13 mouse cellular contexts compared by ENCODE assay signal in genomic region chr9:107504662-107505537, GRCm38 (mm10). TPM values are rescaled to one million over a fixed set of nuclear protein-coding genes. Genes with fewer than 3 reads are reported as not detected.
A peak's percentile ranks its signal among the peaks of the same experiment; 100 is the strongest.
DNase-seq lines count a peak whose midpoint lies in the region; ATAC-seq and TF ChIP-seq lines count a peak whose summit lies in the region.
"Had no signal": no experiment of that assay in that cellular context is flagged by ENCODE, and none has a peak within 500 bp of the region (broad histone marks: within the 10 kb centered on the region; RNA-seq: fewer than 3 reads in every experiment).

No protein-coding gene starts in this region.

- H3K4me2 ChIP-seq in forebrain, postnatal 0 days (ENCODE audit: low read depth): no peak overlapping the region
- no peak overlapping the region for H3K4me2 ChIP-seq in neural tube, embryonic 15.5 days
- H3K4me2 ChIP-seq: limb, embryonic 12.5 days; stomach, embryonic 15.5 days had no signal

- H3K27me3 ChIP-seq in forebrain, postnatal 0 days (ENCODE audit: insufficient read depth, low read length): no peaks in the 10 kb centered on the region
- H3K27me3 ChIP-seq in neural tube, embryonic 15.5 days (replicated peaks): no peaks in the 10 kb centered on the region
- peaks cover 9% of the 10 kb centered on the region; the same call in 1 of the 2 replicates for H3K27me3 ChIP-seq in heart, embryonic 10.5 days (ENCODE audit: insufficient read depth, poor library complexity, severe bottlenecking)
- H3K27me3 ChIP-seq: stomach, embryonic 15.5 days had no signal

- H3K36me3 ChIP-seq in forebrain, postnatal 0 days (ENCODE audit: insufficient read depth): no peaks in the 10 kb centered on the region
- H3K36me3 ChIP-seq in neural tube, embryonic 15.5 days: no peaks in the 10 kb centered on the region
- H3K36me3 ChIP-seq in heart, embryonic 10.5 days: peaks cover 5% of the 10 kb centered on the region; the same call in 1 of the 2 replicates
- H3K36me3 ChIP-seq: limb, embryonic 12.5 days; stomach, embryonic 15.5 days had no signal

- H3K9ac ChIP-seq in forebrain, postnatal 0 days: no peak overlapping the region
- no peak overlapping the region; the same call in 1 of the 2 replicates for H3K9ac ChIP-seq in neural tube, embryonic 15.5 days (replicated peaks)
- H3K9ac ChIP-seq: limb, embryonic 12.5 days; stomach, embryonic 15.5 days had no signal

- no peak for TF ChIP-seq CTCF in forebrain, postnatal 0 days (IDR thresholded peaks at IDR 0.05; ENCODE audit: low read depth)

- peak; percentile 59 for DNase-seq in cerebellum, adult 9-10 months
- DNase-seq in cerebellum, adult 8-10 months: no peak
- peak; percentile 62 for DNase-seq in testis, postnatal 10 days (ENCODE audit: low spot score)
- no peak for DNase-seq in testis, postnatal 14 days (ENCODE audit: low spot score)
- no peak for DNase-seq in forebrain, postnatal 0 days
- no peak for DNase-seq in ovary, postnatal 14 days (ENCODE audit: low spot score)
- DNase-seq in heart, embryonic 10.5 days (ENCODE audit: low spot score): no peak
- DNase-seq: heart, adult 18-20 months had no signal

- WGBS in forebrain, postnatal 0 days: 40% methylated on average over 19 of the region's 19 CpGs
- WGBS in neural tube, embryonic 15.5 days: 38% methylated on average over 19 of the region's 19 CpGs
- WGBS in heart, embryonic 10.5 days: 81% methylated on average over 19 of the region's 19 CpGs

- no peaks in the 10 kb centered on the region for H3K9me3 ChIP-seq in forebrain, postnatal 0 days (ENCODE audit: low read length)
- no peaks in the 10 kb centered on the region for H3K9me3 ChIP-seq in neural tube, embryonic 15.5 days (replicated peaks)
- H3K9me3 ChIP-seq in heart, embryonic 10.5 days: no peaks in the 10 kb centered on the region
- H3K9me3 ChIP-seq: limb, embryonic 12.5 days; stomach, embryonic 15.5 days had no signal

- ATAC-seq in forebrain, postnatal 0 days: peak; percentile 35; the same call in 1 of the 2 replicates
- peak; percentile 1; the same call in 1 of the 2 replicates for ATAC-seq in neural tube, embryonic 15.5 days (ENCODE audit: low FRiP score)
- ATAC-seq: inflammation-experienced regulatory T-cells, adult 6 months had no signal

- no peak overlapping the region for H3K4me3 ChIP-seq in forebrain, postnatal 0 days (ENCODE audit: low read depth, low read length)
- H3K4me3 ChIP-seq in neural tube, embryonic 15.5 days (replicated peaks): no peak overlapping the region
- H3K4me3 ChIP-seq in heart, embryonic 10.5 days: no peak overlapping the region
- H3K4me3 ChIP-seq: limb, embryonic 12.5 days; stomach, embryonic 15.5 days had no signal

- H3K4me1 ChIP-seq in forebrain, postnatal 0 days (ENCODE audit: insufficient read depth): peaks cover 28% of the 10 kb centered on the region
- H3K4me1 ChIP-seq in neural tube, embryonic 15.5 days: peaks cover 69% of the 10 kb centered on the region
- H3K4me1 ChIP-seq in heart, embryonic 10.5 days: peaks cover 59% of the 10 kb centered on the region

- no peak overlapping the region for H3K27ac ChIP-seq in forebrain, postnatal 0 days (ENCODE audit: low read depth, low read length)
- H3K27ac ChIP-seq in neural tube, embryonic 15.5 days (replicated peaks): peak overlapping the region; percentile 81
- no peak overlapping the region for H3K27ac ChIP-seq in heart, embryonic 10.5 days
- H3K27ac ChIP-seq: limb, embryonic 12.5 days; stomach, embryonic 15.5 days had no signal

RNA-seq across cellular contexts. Expression of gene Tmem115, which starts 28.8 kb away (rescaled TPM):
- total RNA-seq in forebrain, postnatal 0 days (2014; rRNA removed): 44.3 and 51.4 TPM in 2 replicates
- 49.7 and 50.4 TPM in 2 replicates for polyA plus RNA-seq in forebrain, postnatal 0 days (2015; fragmentation: Nextera tagmentation; extraction: Ambion mirVana)
- 45.7 and 46.1 TPM in 2 replicates for polyA plus RNA-seq in neural tube, embryonic 15.5 days (2015; fragmentation: Nextera tagmentation; extraction: Ambion mirVana)
- 42.7 and 46.8 TPM in 2 replicates for polyA plus RNA-seq in heart, embryonic 10.5 days (2016; fragmentation: Nextera tagmentation; extraction: Ambion mirVana)

RNA-seq across cellular contexts. Expression of gene Cyb561d2, which starts 37.1 kb away (rescaled TPM):
- total RNA-seq in forebrain, postnatal 0 days (2014; rRNA removed): 36.0 and 42.7 TPM in 2 replicates
- polyA plus RNA-seq in forebrain, postnatal 0 days (2015; fragmentation: Nextera tagmentation; extraction: Ambion mirVana): 47.0 and 48.3 TPM in 2 replicates
- 46.9 and 53.9 TPM in 2 replicates for polyA plus RNA-seq in neural tube, embryonic 15.5 days (2015; fragmentation: Nextera tagmentation; extraction: Ambion mirVana)
- 24.1 and 24.5 TPM in 2 replicates for polyA plus RNA-seq in heart, embryonic 10.5 days (2016; fragmentation: Nextera tagmentation; extraction: Ambion mirVana)

RNA-seq across cellular contexts. Expression of gene Nprl2, which starts 37.1 kb away (rescaled TPM):
- total RNA-seq in forebrain, postnatal 0 days (2014; rRNA removed): 59.9 and 73.3 TPM in 2 replicates
- polyA plus RNA-seq in forebrain, postnatal 0 days (2015; fragmentation: Nextera tagmentation; extraction: Ambion mirVana): 65.9 and 70.4 TPM in 2 replicates
- polyA plus RNA-seq in neural tube, embryonic 15.5 days (2015; fragmentation: Nextera tagmentation; extraction: Ambion mirVana): 67.5 and 77.9 TPM in 2 replicates
- 28.3 and 33.1 TPM in 2 replicates for polyA plus RNA-seq in heart, embryonic 10.5 days (2016; fragmentation: Nextera tagmentation; extraction: Ambion mirVana)

RNA-seq across cellular contexts. Expression of gene Zmynd10, which starts 42.2 kb away (rescaled TPM):
- 6.4 and 11.6 TPM in 2 replicates for total RNA-seq in forebrain, postnatal 0 days (2014; rRNA removed)
- 5.9 and 7.0 TPM in 2 replicates for polyA plus RNA-seq in forebrain, postnatal 0 days (2015; fragmentation: Nextera tagmentation; extraction: Ambion mirVana)
- 1.6 and 2.6 TPM in 2 replicates for polyA plus RNA-seq in neural tube, embryonic 15.5 days (2015; fragmentation: Nextera tagmentation; extraction: Ambion mirVana)
- 0.17 TPM in 1 of 2 replicates, not detected in the other for polyA plus RNA-seq in heart, embryonic 10.5 days (2016; fragmentation: Nextera tagmentation; extraction: Ambion mirVana)
- total RNA-seq: common myeloid progenitor, adult 5-6 weeks had no signal

RNA-seq across cellular contexts. Expression of gene Rassf1, which starts 46.5 kb away (rescaled TPM):
- total RNA-seq in forebrain, postnatal 0 days (2014; rRNA removed): 21.7 and 25.2 TPM in 2 replicates
- polyA plus RNA-seq in forebrain, postnatal 0 days (2015; fragmentation: Nextera tagmentation; extraction: Ambion mirVana): 26.6 and 33.3 TPM in 2 replicates
- polyA plus RNA-seq in neural tube, embryonic 15.5 days (2015; fragmentation: Nextera tagmentation; extraction: Ambion mirVana): 41.2 and 46.1 TPM in 2 replicates
- polyA plus RNA-seq in heart, embryonic 10.5 days (2016; fragmentation: Nextera tagmentation; extraction: Ambion mirVana): 50.5 and 51.7 TPM in 2 replicates

Comparison
In these comparisons a context has a peak if more than half of its experiments do, and no peak if none do; other contexts are left out.
1. DNase-seq: peak in cerebellum, adult 9-10 months (single experiment) and testis, postnatal 10 days (single experiment); none in cerebellum, adult 8-10 months (single experiment), testis, postnatal 14 days (single experiment), forebrain, postnatal 0 days (single experiment), ovary, postnatal 14 days (single experiment) and heart, embryonic 10.5 days (single experiment).